Mouse (Mus musculus): Measurements from ENCODE around the gene Art1. TPM values are rescaled to one million over a fixed set of nuclear protein-coding genes. Genes with fewer than 3 reads are reported as not detected.

The Art1 gene
- polyA plus RNA-seq, 1 experiment from 2014 or later, result 0.22 TPM

- DNase-seq, result no peak
These were observed 36.4 kb downstream of the Art1 start for GRCm38 (mm10) chr7:102137898-102138297.

GRCm38 (mm10) chr7:102153691-102154090 is 52.1 kb downstream of the Art1 start:
- no peak overlapping the region for H3K4me3 ChIP-seq (ENCODE audit: low read depth, low read length)

More at GRCm38 (mm10) chr7:102137898-102138297, 36.4 kb downstream of the Art1 start:
- Histone ChIP-seq H3K9me3 (ENCODE audit: low read length) (no peaks in the 10 kb centered on the region), H3K4me1 (ENCODE audit: insufficient read depth) (no peaks in the 10 kb centered on the region), H3K27me3 (ENCODE audit: insufficient read depth, low read length) (no peaks in the 10 kb centered on the region), H3K36me3 (replicated peaks; ENCODE audit: insufficient read depth, low read length) (peaks cover 75% of the 10 kb centered on the region), H3K9ac (replicated peaks) (no peak overlapping the region), H3K27ac (ENCODE audit: low read depth) (no peak overlapping the region), H3K4me3 (ENCODE audit: low read depth, low read length) (no peak overlapping the region), H3K4me2 (ENCODE audit: low read depth, low read length) (no peak overlapping the region)
- TF ChIP-seq CTCF (IDR thresholded peaks at IDR 0.05; ENCODE audit: low read depth) (no peak), EP300 (IDR thresholded peaks at IDR 0.05; ENCODE audit: low read depth) (no peak)
- ATAC-seq, result no peak
- WGBS (ENCODE audit: insufficient replicate concordance), result 95% methylated on average over 5 of the region's 5 CpGs

More at GRCm38 (mm10) chr7:102153691-102154090, 52.1 kb downstream of the Art1 start:
- ATAC-seq (no peak), DNase-seq (no peak)
- H3K27ac ChIP-seq (ENCODE audit: low read depth), result no peak overlapping the region
- no peak overlapping the region for H3K4me2 ChIP-seq (ENCODE audit: low read depth, low read length)
- H3K9me3 ChIP-seq (ENCODE audit: low read length), result no peaks in the 10 kb centered on the region
- WGBS (ENCODE audit: insufficient replicate concordance), result 82% methylated on average over 5 of the region's 5 CpGs
- H3K36me3 ChIP-seq (replicated peaks; ENCODE audit: insufficient read depth, low read length), result peaks cover 61% of the 10 kb centered on the region
- H3K4me1 ChIP-seq (ENCODE audit: insufficient read depth), result no peaks in the 10 kb centered on the region
- no peak for TF ChIP-seq CTCF (IDR thresholded peaks at IDR 0.05; ENCODE audit: low read depth)
- no peak for TF ChIP-seq EP300 (IDR thresholded peaks at IDR 0.05; ENCODE audit: low read depth)
- H3K9ac ChIP-seq (replicated peaks), result no peak overlapping the region
- no peaks in the 10 kb centered on the region for H3K27me3 ChIP-seq (ENCODE audit: insufficient read depth, low read length)

Other genes starting within 250 kb of the Art1 start
- 8.2 and 9.0 TPM in 2 replicates for gene Folr2, start 244.5 kb upstream of the Art1 start, polyA plus RNA-seq (2015; fragmentation: Nextera tagmentation; extraction: Ambion mirVana)
- gene Anapc15, start 238.0 kb upstream of the Art1 start, polyA plus RNA-seq (2015; fragmentation: Nextera tagmentation; extraction: Ambion mirVana), result 23.8 and 28.5 TPM in 2 replicates
- gene Folr1, start 231.0 kb upstream of the Art1 start, polyA plus RNA-seq (2015; fragmentation: Nextera tagmentation; extraction: Ambion mirVana), result 0.63 and 0.92 TPM in 2 replicates
- 61.5 and 62.2 TPM in 2 replicates for gene Lamtor1, start 195.8 kb upstream of the Art1 start, polyA plus RNA-seq (2015; fragmentation: Nextera tagmentation; extraction: Ambion mirVana)
- 0.09 and 0.12 TPM in 2 replicates for gene Tomt, start 195.4 kb upstream of the Art1 start, polyA plus RNA-seq (2015; fragmentation: Nextera tagmentation; extraction: Ambion mirVana)
- 2.5 and 3.1 TPM in 2 replicates for gene Lrrc51, start 167.8 kb upstream of the Art1 start, polyA plus RNA-seq (2015; fragmentation: Nextera tagmentation; extraction: Ambion mirVana)
- 14.1 and 17.2 TPM in 2 replicates for gene Numa1, start 167.6 kb upstream of the Art1 start, polyA plus RNA-seq (2015; fragmentation: Nextera tagmentation; extraction: Ambion mirVana)
- gene Il18bp, start 83.1 kb upstream of the Art1 start, polyA plus RNA-seq (2015; fragmentation: Nextera tagmentation; extraction: Ambion mirVana), result 37.7 and 40.6 TPM in 2 replicates
- 8.1 and 10.0 TPM in 2 replicates for gene Rnf121, start 36.3 kb upstream of the Art1 start, polyA plus RNA-seq (2015; fragmentation: Nextera tagmentation; extraction: Ambion mirVana)
- gene Xndc1, start 36.2 kb upstream of the Art1 start, polyA plus RNA-seq (2015; fragmentation: Nextera tagmentation; extraction: Ambion mirVana), result 4.5 and 5.8 TPM in 2 replicates
- gene Xntrpc, start 36.0 kb upstream of the Art1 start, polyA plus RNA-seq (2015; fragmentation: Nextera tagmentation; extraction: Ambion mirVana), result 0.15 and 0.20 TPM in 2 replicates
- not detected in 2 replicates for gene Trpc2, start 18.6 kb upstream of the Art1 start, polyA plus RNA-seq (2015; fragmentation: Nextera tagmentation; extraction: Ambion mirVana)
- gene Art5, start 7.7 kb downstream of the Art1 start, polyA plus RNA-seq (2015; fragmentation: Nextera tagmentation; extraction: Ambion mirVana), result 0.13 and 0.30 TPM in 2 replicates
- not detected in 2 replicates for gene Chrna10, start 15.1 kb downstream of the Art1 start, polyA plus RNA-seq (2015; fragmentation: Nextera tagmentation; extraction: Ambion mirVana)
- 7.0 and 8.6 TPM in 2 replicates for gene Nup98, start 108.4 kb downstream of the Art1 start, polyA plus RNA-seq (2015; fragmentation: Nextera tagmentation; extraction: Ambion mirVana)
- 27.2 and 28.7 TPM in 2 replicates for gene Pgap2, start 108.5 kb downstream of the Art1 start, polyA plus RNA-seq (2015; fragmentation: Nextera tagmentation; extraction: Ambion mirVana)
- 52.3 and 54.5 TPM in 2 replicates for gene Rhog, start 154.3 kb downstream of the Art1 start, polyA plus RNA-seq (2015; fragmentation: Nextera tagmentation; extraction: Ambion mirVana)
- gene Stim1, start 166.1 kb downstream of the Art1 start, polyA plus RNA-seq (2015; fragmentation: Nextera tagmentation; extraction: Ambion mirVana), result 15.6 and 17.9 TPM in 2 replicates